Mouse (Mus musculus) forebrain, embryonic 11.5 days (tissue): ENCODE measurements around the gene Ankrd22. TPM values are rescaled to one million over a fixed set of nuclear protein-coding genes. Genes with fewer than 3 reads are reported as not detected.

Source experiments
- ATAC-seq: fragments of 200-750 bp; cut with Nextera tagmentation; replicated peaks from 2 replicates; pipeline ENCODE4 v1.8.0; 2017; ENCODE audit warnings: moderate TSS enrichment; ENCODE audit not compliant: low FRiP score
- DNase-seq: peaks from one replicate; pipeline ENCODE4 v3.0.0-alpha.2; 2017; ENCODE audit warnings: low spot score
- H3K27ac ChIP-seq: fragments of 300-500 bp; sonication (generic); 2 replicates; pipeline ENCODE4 v1.5.1; 2014; ENCODE audit warnings: low read depth, low read length
- H3K27me3 ChIP-seq: fragments of 300-500 bp; sonication (generic); 2 replicates; pipeline ENCODE4 v1.6.1; 2014; ENCODE audit warnings: mild to moderate bottlenecking, low read length, mixed read lengths; ENCODE audit not compliant: control insufficient read depth, insufficient read depth
- H3K36me3 ChIP-seq: fragments of 300-500 bp; sonication (generic); 2 replicates; pipeline ENCODE4 v1.6.1; 2014; ENCODE audit warnings: mild to moderate bottlenecking, low read length, moderate library complexity, mixed read lengths; ENCODE audit not compliant: control insufficient read depth, insufficient read depth
- H3K4me1 ChIP-seq: fragments of 300-500 bp; sonication (generic); replicated peaks from 2 replicates; pipeline ENCODE4 v1.6.1; 2014; ENCODE audit warnings: low read length, mixed read lengths; ENCODE audit not compliant: control insufficient read depth, insufficient read depth
- H3K4me2 ChIP-seq: fragments of 300-500 bp; sonication (generic); 2 replicates; pipeline ENCODE4 v1.6.1; 2014; ENCODE audit warnings: low read depth, mild to moderate bottlenecking, low read length, moderate library complexity, mixed read lengths; ENCODE audit not compliant: severe bottlenecking
- H3K4me3 ChIP-seq: fragments of 300-500 bp; sonication (generic); 2 replicates; pipeline ENCODE4 v1.5.1; 2014; ENCODE audit warnings: low read depth, low read length
- H3K9ac ChIP-seq: fragments of 300-500 bp; sonication (generic); 2 replicates; pipeline ENCODE4 v1.6.1; 2014; ENCODE audit warnings: low read length
- H3K9me3 ChIP-seq: fragments of 300-500 bp; sonication (generic); 2 replicates; pipeline ENCODE4 v1.6.1; 2016; ENCODE audit warnings: low read length, mixed read lengths; ENCODE audit not compliant: control insufficient read depth
- WGBS: fragments of 180-500 bp; shearing (Covaris S2); extraction: QIAGEN DNeasy Blood & Tissue Kit; methylation state at CpG from one replicate; pipeline ENCODE4 v1.1.7; 2014; 5-methylcytosine and 5-hydroxymethylcytosine counted together
- polyA plus RNA-seq: library from polyadenylated mRNA; unstranded; fragments of >200 nt; fragmentation: Nextera tagmentation; extraction: Ambion mirVana; gene quantifications from 2 replicates; pipeline ENCODE4 v1.2.1, GENCODE M21; 2014

Gene Ankrd22
- polyA plus RNA-seq, 1 experiment from 2014 or later: not detected

- H3K36me3 ChIP-seq: no peaks in the 10 kb centered on the region
- WGBS: 87% methylated on average over 6 of the region's 6 CpGs
- H3K4me2 ChIP-seq: no peak overlapping the region
- no peak overlapping the region for H3K9ac ChIP-seq
- no peak overlapping the region for H3K4me3 ChIP-seq
- no peak for DNase-seq
- no peak for ATAC-seq
- H3K27ac ChIP-seq: no peak overlapping the region
- H3K9me3 ChIP-seq: no peaks in the 10 kb centered on the region
- no peaks in the 10 kb centered on the region for H3K4me1 ChIP-seq
- no peaks in the 10 kb centered on the region for H3K27me3 ChIP-seq
Measured at GRCm38 (mm10) chr19:34138720-34139430, 27.0 kb downstream of the Ankrd22 start.

GRCm38 (mm10) chr19:34120107-34120731 is 45.6 kb downstream of the Ankrd22 start:
- Histone ChIP-seq H3K4me3 (no peak overlapping the region), H3K27me3 (no peaks in the 10 kb centered on the region), H3K4me1 (no peaks in the 10 kb centered on the region), H3K27ac (no peak overlapping the region), H3K4me2 (no peak overlapping the region), H3K9ac (no peak overlapping the region), H3K9me3 (no peaks in the 10 kb centered on the region), H3K36me3 (no peaks in the 10 kb centered on the region)
- ATAC-seq (no peak), DNase-seq (no peak)
- WGBS: 70% methylated on average over 3 of the region's 3 CpGs

GRCm38 (mm10) chr19:34119653-34120052 is 46.2 kb downstream of the Ankrd22 start:
- 75% methylated on average over 4 of the region's 4 CpGs for WGBS
- Histone ChIP-seq H3K27ac (no peak overlapping the region), H3K4me2 (no peak overlapping the region), H3K36me3 (no peaks in the 10 kb centered on the region), H3K4me3 (no peak overlapping the region), H3K4me1 (no peaks in the 10 kb centered on the region), H3K9ac (no peak overlapping the region), H3K27me3 (no peaks in the 10 kb centered on the region), H3K9me3 (no peaks in the 10 kb centered on the region)
- ATAC-seq (no peak), DNase-seq (no peak)

GRCm38 (mm10) chr19:34119102-34119501 is 46.8 kb downstream of the Ankrd22 start:
- no peaks in the 10 kb centered on the region for H3K9me3 ChIP-seq
- H3K36me3 ChIP-seq: no peaks in the 10 kb centered on the region
- no peak overlapping the region for H3K27ac ChIP-seq
- H3K4me2 ChIP-seq: no peak overlapping the region
- DNase-seq: no peak
- 88% methylated on average over 1 of the region's 1 CpGs for WGBS
- H3K4me3 ChIP-seq: no peak overlapping the region
- no peak overlapping the region for H3K9ac ChIP-seq
- no peaks in the 10 kb centered on the region for H3K4me1 ChIP-seq
- no peaks in the 10 kb centered on the region for H3K27me3 ChIP-seq
- no peak for ATAC-seq

GRCm38 (mm10) chr19:34104841-34105240 is 61.0 kb downstream of the Ankrd22 start:
- no peak overlapping the region for H3K4me2 ChIP-seq
- WGBS: 91% methylated on average over 3 of the region's 3 CpGs

GRCm38 (mm10) chr19:34101888-34102287 is 64.0 kb downstream of the Ankrd22 start:
- no peak overlapping the region for H3K4me3 ChIP-seq
- no peaks in the 10 kb centered on the region for H3K9me3 ChIP-seq
- H3K27me3 ChIP-seq: no peaks in the 10 kb centered on the region
- ATAC-seq: no peak
- no peak overlapping the region for H3K4me2 ChIP-seq
- no peak overlapping the region for H3K27ac ChIP-seq
- 92% methylated on average over 7 of the region's 7 CpGs for WGBS
- H3K9ac ChIP-seq: no peak overlapping the region
- DNase-seq: no peak
- H3K4me1 ChIP-seq: no peaks in the 10 kb centered on the region
- H3K36me3 ChIP-seq: no peaks in the 10 kb centered on the region

More at GRCm38 (mm10) chr19:34104841-34105240, 61.0 kb downstream of the Ankrd22 start:
- no peaks in the 10 kb centered on the region for H3K4me1 ChIP-seq
- ATAC-seq (no peak), DNase-seq (no peak)
- H3K9ac ChIP-seq: no peak overlapping the region
- H3K4me3 ChIP-seq: no peak overlapping the region
- no peaks in the 10 kb centered on the region for H3K27me3 ChIP-seq
- no peaks in the 10 kb centered on the region for H3K36me3 ChIP-seq
- H3K27ac ChIP-seq: no peak overlapping the region
- no peaks in the 10 kb centered on the region for H3K9me3 ChIP-seq

- no peak within 1 kb of the TSS for H3K27ac ChIP-seq
- ATAC-seq (no peak), DNase-seq (no peak)
- no peaks in the 10 kb centered on the region for H3K36me3 ChIP-seq
- no peaks in the 10 kb centered on the region for H3K4me1 ChIP-seq
- H3K4me2 ChIP-seq: no peak within 1 kb of the TSS
- H3K9me3 ChIP-seq: no peaks in the 10 kb centered on the region
- no peak within 1 kb of the TSS for H3K4me3 ChIP-seq
- 92% methylated on average over 4 of the region's 4 CpGs for WGBS
- no peak within 1 kb of the TSS for H3K9ac ChIP-seq
- no peaks in the 10 kb centered on the region for H3K27me3 ChIP-seq
Measured at GRCm38 (mm10) chr19:34100633-34101032, 65.2 kb downstream of the Ankrd22 start, which contains the start of gene Lipm. Lipm (plus strand) TSS chr19:34100933.

GRCm38 (mm10) chr19:34096228-34096627 is 69.6 kb downstream of the Ankrd22 start:
- ATAC-seq: no peak
- WGBS: 83% methylated on average over 1 of the region's 1 CpGs

GRCm38 (mm10) chr19:34095381-34095780 is 70.5 kb downstream of the Ankrd22 start:
- ATAC-seq (no peak), DNase-seq (no peak)
- 91% methylated on average over 5 of the region's 5 CpGs for WGBS
- no peak overlapping the region for H3K4me2 ChIP-seq
- no peaks in the 10 kb centered on the region for H3K9me3 ChIP-seq
- no peak overlapping the region for H3K9ac ChIP-seq
- no peaks in the 10 kb centered on the region for H3K36me3 ChIP-seq
- H3K4me1 ChIP-seq: no peaks in the 10 kb centered on the region
- no peak overlapping the region for H3K27ac ChIP-seq
- no peaks in the 10 kb centered on the region for H3K27me3 ChIP-seq
- H3K4me3 ChIP-seq: no peak overlapping the region

More at GRCm38 (mm10) chr19:34096228-34096627, 69.6 kb downstream of the Ankrd22 start:
- no peaks in the 10 kb centered on the region for H3K9me3 ChIP-seq
- no peak overlapping the region for H3K4me2 ChIP-seq
- H3K4me1 ChIP-seq: no peaks in the 10 kb centered on the region
- DNase-seq: no peak
- H3K27ac ChIP-seq: no peak overlapping the region
- no peaks in the 10 kb centered on the region for H3K27me3 ChIP-seq
- no peak overlapping the region for H3K4me3 ChIP-seq
- no peaks in the 10 kb centered on the region for H3K36me3 ChIP-seq
- no peak overlapping the region for H3K9ac ChIP-seq
